In the genomic region with DNA sequence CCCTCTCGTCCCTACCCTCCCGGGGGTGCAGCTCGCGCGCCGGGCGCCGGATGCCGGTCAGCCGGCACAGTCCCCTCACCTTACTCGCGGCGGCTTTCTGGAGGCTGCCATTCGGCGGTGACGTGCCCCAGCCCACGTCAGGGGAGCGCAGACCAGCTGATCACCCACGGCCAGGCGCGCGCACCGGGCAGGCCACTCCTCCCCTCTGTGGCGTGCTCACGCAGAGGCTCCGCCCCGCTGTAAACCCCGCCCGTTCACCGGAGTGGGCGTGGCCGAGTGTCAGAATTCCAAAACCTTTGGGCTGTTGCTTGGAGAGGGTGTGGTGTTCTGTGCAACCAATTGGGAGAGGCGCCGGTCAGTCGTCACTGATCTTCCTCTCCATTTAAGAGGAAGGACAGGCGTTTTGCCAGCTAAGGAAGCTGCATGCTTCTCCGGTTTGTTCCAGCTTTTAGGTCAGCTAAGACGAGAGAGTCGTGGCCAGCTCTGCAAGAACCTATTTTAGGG, we compare ENCODE assay signal across 7 mouse cellular contexts. TPM values are rescaled to one million over a fixed set of nuclear protein-coding genes. Genes with fewer than 3 reads are reported as not detected.
DNase-seq lines count a peak whose midpoint lies in the region; ATAC-seq and TF ChIP-seq lines count a peak whose summit lies in the region.

No protein-coding gene starts in this region.

- H3K4me1 ChIP-seq in intestine, postnatal 0 days (replicated peaks; ENCODE audit: control insufficient read depth, insufficient read depth, low read length) = peaks cover 13% of the 10 kb centered on the region
- H3K4me1 ChIP-seq in midbrain, embryonic 12.5 days = peaks cover 15% of the 10 kb centered on the region
- peaks cover 23% of the 10 kb centered on the region; the same call in 1 of the 2 replicates for H3K4me1 ChIP-seq in small intestine, adult 2 months (ENCODE audit: control insufficient read depth, insufficient read depth, insufficient read length, low read length)

- H3K9ac ChIP-seq in intestine, postnatal 0 days (ENCODE audit: low read depth, low read length) = peak overlapping the region; percentile 96
- H3K9ac ChIP-seq in midbrain, embryonic 12.5 days (replicated peaks) = peak overlapping the region; percentile 84

- intact Hi-C loops in left cerebral cortex, postnatal 4 days (cut with DNase I) = loop anchor here (5.0 kb wide), 1 partner anchor 104 kb away; the partner anchor contains the start of gene Add3

- peak overlapping the region; percentile 91 for H3K4me3 ChIP-seq in intestine, postnatal 0 days (ENCODE audit: low read depth, low read length)
- H3K4me3 ChIP-seq in midbrain, embryonic 12.5 days = peak overlapping the region; percentile 71
- peak overlapping the region; percentile 84 for H3K4me3 ChIP-seq in small intestine, adult 2 months (ENCODE audit: low read depth, low read length)

- peak; percentile 100 for DNase-seq in adrenal gland, adult 2 months
- DNase-seq in embryo, embryonic 11.5 days (ENCODE audit: low read depth, low spot score) = peak; percentile 97
- peak; percentile 96 to 98 for DNase-seq in gastrocnemius, postnatal 4 days (ENCODE audit: low spot score in 2 of 2)
- DNase-seq in left cerebral cortex, postnatal 4 days = peak; percentile 99

- peak; percentile 97 for ATAC-seq in intestine, postnatal 0 days
- peak; percentile 99 for ATAC-seq in midbrain, embryonic 12.5 days (ENCODE audit: low FRiP score, low read depth)

- no peaks in the 10 kb centered on the region for H3K9me3 ChIP-seq in intestine, postnatal 0 days (ENCODE audit: control insufficient read depth)
- no peaks in the 10 kb centered on the region for H3K9me3 ChIP-seq in midbrain, embryonic 12.5 days

- peak; percentile 41 for TF ChIP-seq POLR2A in small intestine, adult 2 months (IDR thresholded peaks at IDR 0.05; ENCODE audit: low read depth, low read length)

- H3K27me3 ChIP-seq in intestine, postnatal 0 days (replicated peaks; ENCODE audit: control insufficient read depth, insufficient read depth, low read length) = no peaks in the 10 kb centered on the region
- 0 out of 2 replicates have a peak, but pooled peaks cover 8% of the 10 kb centered on the region for H3K27me3 ChIP-seq in midbrain, embryonic 12.5 days
- no peaks in the 10 kb centered on the region for H3K27me3 ChIP-seq in small intestine, adult 2 months (ENCODE audit: control insufficient read depth, insufficient read depth, low read length)

- H3K4me2 ChIP-seq in intestine, postnatal 0 days (replicated peaks; ENCODE audit: low read depth) = peak overlapping the region; percentile 69
- peak overlapping the region; percentile 75 for H3K4me2 ChIP-seq in midbrain, embryonic 12.5 days (replicated peaks)

- TF ChIP-seq CTCF in intestine, postnatal 0 days (IDR thresholded peaks at IDR 0.05; ENCODE audit: low read depth) = no peak
- TF ChIP-seq CTCF in small intestine, adult 2 months (IDR thresholded peaks at IDR 0.05; ENCODE audit: extremely low read depth, insufficient read length, insufficient replicate concordance, low read depth, low read length) = no peak

- WGBS in intestine, postnatal 0 days = under 1% methylated on average over 39 of the region's 39 CpGs
- WGBS in midbrain, embryonic 12.5 days = under 1% methylated on average over 39 of the region's 39 CpGs
- under 1% methylated on average over 39 of the region's 39 CpGs for WGBS in small intestine, adult 2 months

- H3K27ac ChIP-seq in intestine, postnatal 0 days (ENCODE audit: low read depth, low read length) = peak overlapping the region; percentile 91
- H3K27ac ChIP-seq in midbrain, embryonic 12.5 days (replicated peaks) = peak overlapping the region; percentile 80
- H3K27ac ChIP-seq in small intestine, adult 2 months (ENCODE audit: insufficient read depth, low read depth, low read length) = peak overlapping the region; percentile 62

- no peaks in the 10 kb centered on the region for H3K36me3 ChIP-seq in intestine, postnatal 0 days (ENCODE audit: control insufficient read depth, insufficient read depth)
- H3K36me3 ChIP-seq in midbrain, embryonic 12.5 days = no peaks in the 10 kb centered on the region
- H3K36me3 ChIP-seq in small intestine, adult 2 months (ENCODE audit: control insufficient read depth, insufficient read depth, low read length) = no peaks in the 10 kb centered on the region

RNA-seq across cellular contexts. Expression of gene Xpnpep1, which starts 1.5 kb away (rescaled TPM):
- total RNA-seq in adrenal gland, adult 2 months (2021) = 10 to 100 TPM; 73.7 to 82.0 TPM
- 41.6 and 47.4 TPM in 2 replicates for polyA plus RNA-seq in adrenal gland, adult 2 months (2012; rRNA removed)
- 10 to 100 TPM; 85.3 to 91.8 TPM for total RNA-seq in gastrocnemius, postnatal 4 days (2021)
- polyA plus RNA-seq in intestine, postnatal 0 days (2015; fragmentation: Nextera tagmentation; extraction: Ambion mirVana) = 333 and 357 TPM in 2 replicates
- total RNA-seq in left cerebral cortex, postnatal 4 days (2021) = 100 to 1,000 TPM; 123 to 124 TPM
- 137 and 139 TPM in 2 replicates for polyA plus RNA-seq in midbrain, embryonic 12.5 days (2016; fragmentation: Nextera tagmentation; extraction: Ambion mirVana)
- 92.4 and 477 TPM in 2 replicates for polyA plus RNA-seq in small intestine, adult 2 months (2012; rRNA removed)

Comparison
In these comparisons a context has a peak if more than half of its experiments do, and no peak if none do; other contexts are left out.
1. Peak in every context shown above with its lines: DNase-seq, ATAC-seq, H3K4me3 ChIP-seq and H3K27ac ChIP-seq.